Mouse (Mus musculus): ENCODE measurements at regions not wholly inside any gene's neighbourhood (a gene's known extent, or its start where the extent isn't known, plus 50 kb on each side); places are given as distances from the start of the nearest gene placed in this dataset.

- TF ChIP-seq CTCF (IDR thresholded peaks at IDR 0.05; ENCODE audit: control insufficient read depth, insufficient read depth, insufficient read length): no peak
- TF ChIP-seq USF1 (IDR thresholded peaks at IDR 0.05; ENCODE audit: low read depth): no peak
- no peak for TF ChIP-seq MAX (IDR thresholded peaks at IDR 0.05)
- no peak for TF ChIP-seq MYOD1 (IDR thresholded peaks at IDR 0.05; ENCODE audit: control insufficient read depth, insufficient read length, low read depth)
These were observed 93.0 kb downstream of the Uqcrfs1 start for GRCm38 (mm10) chr13:30452126-30452525.
